Mouse (Mus musculus) T-helper 17 cell (primary cell): ENCODE measurements around the gene Klhl11.

Experiments
- in situ Hi-C, 2 experiments: fragments of 300-600 bp; cut with MboI, MseI; formaldehyde crosslinking; loops; 1 replicate in 1 of 2; 2 replicates in 1 of 2; pipeline ENCODE4 v1.15.1; 2025; ENCODE audit warnings: high pct_unique_total_duplicates in 2 of 2

Klhl11 gene

GRCm38 (mm10) chr11:100471352-100472196, 967 bp downstream of the Klhl11 start:
- in situ Hi-C loops = no loop called here

GRCm38 (mm10) chr11:100465833-100466232, 6.7 kb downstream of the Klhl11 start:
- in situ Hi-C loops = no loop called here

- in situ Hi-C loops = no loop called here
These were observed 7.2 kb downstream of the Klhl11 start for GRCm38 (mm10) chr11:100465229-100465792.

- in situ Hi-C loops = no loop called here
These were observed 9.8 kb downstream of the Klhl11 start for GRCm38 (mm10) chr11:100462699-100463098.

GRCm38 (mm10) chr11:100457711-100458110, 14.8 kb downstream of the Klhl11 start:
- in situ Hi-C loops = no loop called here

- in situ Hi-C loops = no loop called here
These were observed 15.3 kb downstream of the Klhl11 start for GRCm38 (mm10) chr11:100457247-100457646.

- in situ Hi-C loops = no loop called here
These were observed 29.9 kb downstream of the Klhl11 start for GRCm38 (mm10) chr11:100442625-100443024.

- in situ Hi-C loops = no loop called here
These were observed 30.7 kb downstream of the Klhl11 start, which contains the start of the genes Nt5c3b and Klhl10 for GRCm38 (mm10) chr11:100441797-100442196. Gene Nt5c3b, minus strand, starts transcription at chr11:100441808. Gene Klhl10, plus strand, starts transcription at chr11:100441917.

GRCm38 (mm10) chr11:100440691-100441522, 31.6 kb downstream of the Klhl11 start:
- in situ Hi-C loops = no loop called here

- in situ Hi-C loops = no loop called here
These were observed 34.6 kb downstream of the Klhl11 start for GRCm38 (mm10) chr11:100437901-100438300.

- in situ Hi-C loops = no loop called here
These were observed 36.8 kb downstream of the Klhl11 start for GRCm38 (mm10) chr11:100435678-100436246.

GRCm38 (mm10) chr11:100432002-100432401, 40.5 kb downstream of the Klhl11 start:
- in situ Hi-C loops = no loop called here

GRCm38 (mm10) chr11:100430052-100430451, 42.5 kb downstream of the Klhl11 start:
- in situ Hi-C loops = no loop called here

- in situ Hi-C loops = no loop called here
These were observed 43.8 kb downstream of the Klhl11 start for GRCm38 (mm10) chr11:100428612-100429199.

- in situ Hi-C loops = no loop called here
These were observed 45.7 kb downstream of the Klhl11 start for GRCm38 (mm10) chr11:100426820-100427219.

- in situ Hi-C loops = no loop called here
These were observed 46.7 kb downstream of the Klhl11 start for GRCm38 (mm10) chr11:100425851-100426250.

GRCm38 (mm10) chr11:100423836-100424235, 48.7 kb downstream of the Klhl11 start:
- in situ Hi-C loops = no loop called here

- in situ Hi-C loops = no loop called here
These were observed 51.0 kb downstream of the Klhl11 start for GRCm38 (mm10) chr11:100421537-100421936.

- in situ Hi-C loops = no loop called here
These were observed 57.4 kb downstream of the Klhl11 start, which contains the start of gene Fkbp10 for GRCm38 (mm10) chr11:100414914-100415822. Gene Fkbp10, plus strand, starts transcription at chr11:100415697.
